Mouse (Mus musculus): ENCODE results near the gene Clk2.

- TF ChIP-seq GATA1 (IDR thresholded peaks at IDR 0.05; ENCODE audit: borderline replicate concordance, low read length) (no peak), FLI1 (IDR thresholded peaks at IDR 0.05; ENCODE audit: low read length) (no peak)
Measured at GRCm38 (mm10) chr3:89199839-89200238, 35.2 kb downstream of the Clk2 start.
